Mouse (Mus musculus) testis, adult 2 months (tissue): Measurements from ENCODE around the gene Rad9b.

ENCODE experiments used
- CTCF ChIP-seq: fragments of 200-500 bp; IDR thresholded peaks from 2 replicates; pipeline ENCODE4 v1.5.1; 2012; ENCODE audit warnings: low read depth, mild to moderate bottlenecking, inconsistent platforms, low read length, moderate library complexity; ENCODE audit not compliant: control insufficient read depth, insufficient read depth, insufficient replicate concordance
- POLR2A ChIP-seq: fragments of 200-500 bp; IDR thresholded peaks from 2 replicates; pipeline ENCODE4 v1.6.1; 2012; ENCODE audit warnings: low read depth, mild to moderate bottlenecking, inconsistent platforms, low read length, moderate library complexity; ENCODE audit not compliant: control insufficient read depth

GRCm38 (mm10) chr5:122293131-122293530 is 60.9 kb downstream of the Rad9b start:
- no peak for TF ChIP-seq CTCF
- no peak for TF ChIP-seq POLR2A
